Mouse (Mus musculus) megakaryocyte, embryonic 14.5 days (primary cell): ENCODE measurements around the gene Cacnb1. TPM values are rescaled to one million over a fixed set of nuclear protein-coding genes. Genes with fewer than 3 reads are reported as not detected.

Experiments
- H3K27me3 ChIP-seq: replicated peaks from 2 replicates; pipeline ENCODE3; 2012; ENCODE audit warnings: inconsistent platforms
- H3K36me3 ChIP-seq: replicated peaks from 2 replicates; pipeline ENCODE3; 2012; ENCODE audit warnings: low read length, inconsistent platforms, mixed read lengths
- H3K4me1 ChIP-seq: 2 replicates; pipeline ENCODE4 v1.6.1; 2012; ENCODE audit warnings: inconsistent platforms
- H3K4me3 ChIP-seq: replicated peaks from 2 replicates; pipeline ENCODE3; 2012; ENCODE audit warnings: moderate library complexity, mild to moderate bottlenecking, inconsistent platforms
- H3K9me3 ChIP-seq: 2 replicates; pipeline ENCODE4 v1.6.1; 2012; ENCODE audit warnings: inconsistent platforms
- FLI1 ChIP-seq: IDR thresholded peaks from 2 replicates; pipeline ENCODE4 v1.6.1; 2012; ENCODE audit warnings: low read length, inconsistent platforms, mixed read lengths
- GATA1 ChIP-seq: IDR thresholded peaks from 3 replicates; pipeline ENCODE4 v1.6.1; 2012; ENCODE audit warnings: mixed read lengths, low read length, inconsistent platforms, borderline replicate concordance
- polyA plus RNA-seq: library from polyadenylated mRNA; stranded (reverse); fragments of >175 nt; gene quantifications from 2 replicates; pipeline ENCODE4 v1.2.3, GENCODE M21; 2012; ENCODE audit warnings: low replicate concordance; ENCODE audit not compliant: insufficient read depth

The Cacnb1 gene
- polyA plus RNA-seq, 1 experiment: 2.8 TPM

DNA sequence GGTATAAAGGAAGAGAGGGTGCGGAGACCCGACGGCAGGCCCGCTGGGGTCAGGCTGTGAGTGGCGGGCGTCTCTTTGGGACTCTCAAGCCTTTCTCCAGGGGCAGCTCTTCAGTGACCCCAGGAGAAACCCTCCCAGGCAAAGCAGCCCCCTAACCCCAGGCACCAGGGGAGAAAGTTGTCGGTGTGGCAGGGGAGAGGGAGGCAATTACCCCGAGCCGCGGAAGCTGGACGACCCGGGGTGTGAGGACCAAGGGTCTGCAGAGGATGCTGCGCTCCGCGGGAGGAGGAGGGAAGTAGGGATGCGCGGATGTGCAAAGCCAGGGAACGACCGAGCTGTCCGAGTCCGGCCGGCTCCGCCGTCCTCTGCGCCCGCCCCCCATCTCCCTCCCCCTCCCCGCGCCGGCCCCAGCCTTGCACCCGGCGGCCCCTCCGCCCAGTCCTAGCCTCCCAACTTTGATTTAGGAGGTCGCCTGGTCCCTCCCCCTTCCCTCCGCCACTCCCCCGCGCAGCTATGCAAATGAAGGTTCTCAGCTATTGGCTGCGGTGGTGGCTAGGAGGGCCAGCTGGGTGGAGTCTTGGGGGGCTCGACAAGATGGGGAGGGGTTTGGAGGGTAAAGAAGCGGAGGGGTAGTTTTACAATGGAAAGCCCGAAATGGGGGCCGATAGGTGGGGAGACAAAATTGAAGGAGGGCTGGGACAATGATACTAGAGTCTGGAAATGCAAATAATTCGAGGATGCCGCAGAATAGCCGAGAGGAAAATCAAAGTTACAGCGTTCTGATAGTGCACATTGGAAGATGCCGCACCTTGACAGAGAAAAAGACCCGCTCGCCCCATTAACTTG lies 30.4 kb upstream of the Cacnb1 start, which contains the start of gene Stac2:
Gene Stac2 (minus strand): TSS at position 474 of the 846 bp plus-strand sequence.
- peaks cover 34% of the 10 kb centered on the region for H3K4me1 ChIP-seq
- no peaks in the 10 kb centered on the region for H3K36me3 ChIP-seq
- peak within 1 kb of the TSS; percentile 82 for H3K4me3 ChIP-seq
- H3K27me3 ChIP-seq: peaks cover 92% of the 10 kb centered on the region
- H3K9me3 ChIP-seq: no peaks in the 10 kb centered on the region
- no peak for TF ChIP-seq FLI1
- no peak for TF ChIP-seq GATA1

DNA sequence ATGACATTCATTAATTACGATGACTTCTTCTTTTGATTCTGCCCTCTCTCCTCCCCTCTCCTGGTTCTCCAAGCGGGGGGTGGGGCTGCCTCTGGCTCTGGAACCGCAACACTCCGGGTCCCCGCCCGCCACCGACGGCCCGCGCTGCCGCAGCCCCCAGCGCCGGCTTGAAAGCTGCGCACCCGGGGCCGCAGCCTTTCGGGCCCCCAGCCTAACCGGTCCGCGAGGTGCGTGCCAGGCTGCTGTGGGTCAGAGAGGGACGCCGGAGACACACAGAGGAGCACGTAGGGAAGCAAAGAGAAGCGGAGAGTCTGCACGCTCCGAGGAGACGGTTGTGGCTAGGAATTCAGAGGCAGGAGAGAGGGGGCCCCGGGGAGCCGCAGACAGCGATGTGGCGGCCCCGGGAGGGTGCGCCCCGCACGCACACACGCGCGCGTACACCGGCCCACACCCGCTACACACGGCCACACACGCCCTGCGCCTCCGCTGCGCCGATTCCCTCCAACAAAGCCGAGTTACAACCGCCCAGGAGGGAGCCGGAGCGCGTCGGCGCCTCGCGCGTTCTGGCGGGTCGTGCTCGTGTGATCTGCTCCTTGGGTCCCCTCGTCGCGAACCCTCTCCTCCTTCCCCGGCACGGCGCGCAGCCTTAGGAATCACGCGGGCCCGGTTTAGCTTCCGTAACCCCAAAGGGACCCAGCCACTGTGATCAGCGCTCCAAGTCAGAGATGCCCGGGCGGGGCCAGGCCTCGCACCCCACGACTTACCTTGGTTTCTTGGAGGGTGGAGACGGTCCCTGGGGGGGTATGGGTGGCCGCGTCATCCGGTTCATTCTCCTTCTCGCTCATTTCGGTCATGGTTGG lies 29.5 kb upstream of the Cacnb1 start:
- no peak for TF ChIP-seq GATA1
- TF ChIP-seq FLI1: no peak
- H3K4me1 ChIP-seq: peaks cover 32% of the 10 kb centered on the region
- peak overlapping the region; percentile 82 for H3K4me3 ChIP-seq
- peaks cover 93% of the 10 kb centered on the region for H3K27me3 ChIP-seq
- no peaks in the 10 kb centered on the region for H3K9me3 ChIP-seq
- H3K36me3 ChIP-seq: no peaks in the 10 kb centered on the region

DNA sequence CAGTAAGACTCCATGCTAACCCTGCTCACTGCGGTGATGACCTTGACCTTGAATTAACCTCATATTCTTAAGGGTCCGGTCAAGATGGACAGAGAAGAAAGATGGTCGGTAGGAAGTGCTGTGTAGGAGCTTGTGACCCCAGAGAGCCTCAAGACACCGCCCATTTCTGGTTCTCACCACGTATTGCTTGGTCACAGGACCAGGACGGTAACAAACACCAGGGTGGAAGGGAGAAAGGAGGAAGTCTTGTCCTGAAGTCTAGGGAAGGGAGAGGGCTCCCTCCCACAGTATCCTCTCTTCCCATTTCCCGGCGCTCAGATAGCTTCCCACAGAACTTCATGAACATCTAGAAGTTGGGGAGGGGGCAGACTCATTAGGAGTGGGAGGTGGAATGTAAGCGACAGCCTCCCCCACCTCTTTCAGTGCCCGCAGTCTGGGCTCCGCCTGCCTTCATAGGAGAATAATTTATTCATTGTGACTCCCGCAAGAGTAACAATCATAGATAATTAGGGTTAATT lies 28.8 kb upstream of the Cacnb1 start:
- peak overlapping the region; percentile 82 for H3K4me3 ChIP-seq
- no peak for TF ChIP-seq FLI1
- no peaks in the 10 kb centered on the region for H3K9me3 ChIP-seq
- no peaks in the 10 kb centered on the region for H3K36me3 ChIP-seq
- H3K4me1 ChIP-seq: peaks cover 31% of the 10 kb centered on the region
- peaks cover 90% of the 10 kb centered on the region for H3K27me3 ChIP-seq

DNA sequence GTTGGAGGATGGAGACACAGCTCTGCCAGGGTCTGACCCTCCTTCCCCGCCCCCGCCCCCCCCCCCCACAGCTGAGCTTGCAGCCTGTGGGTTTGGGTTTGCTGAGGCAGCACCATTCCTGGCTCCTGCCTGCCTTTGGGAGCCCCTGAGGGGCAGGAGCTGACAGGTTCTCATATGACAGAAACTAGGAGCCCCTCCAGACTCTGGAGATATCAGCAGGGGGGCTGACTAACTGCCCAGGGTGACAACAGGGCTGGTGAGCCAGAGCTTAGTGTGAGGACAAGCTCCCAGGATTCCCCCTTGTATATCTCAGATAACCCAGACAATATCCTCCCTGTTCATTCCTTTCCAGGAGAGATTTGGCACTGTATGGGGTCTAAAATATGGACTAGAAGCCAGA lies 28.1 kb upstream of the Cacnb1 start:
- Histone ChIP-seq H3K4me1 (peaks cover 31% of the 10 kb centered on the region), H3K27me3 (peaks cover 92% of the 10 kb centered on the region), H3K9me3 (no peaks in the 10 kb centered on the region), H3K4me3 (no peak overlapping the region), H3K36me3 (no peaks in the 10 kb centered on the region)
- TF ChIP-seq GATA1: no peak
- TF ChIP-seq FLI1: no peak

DNA sequence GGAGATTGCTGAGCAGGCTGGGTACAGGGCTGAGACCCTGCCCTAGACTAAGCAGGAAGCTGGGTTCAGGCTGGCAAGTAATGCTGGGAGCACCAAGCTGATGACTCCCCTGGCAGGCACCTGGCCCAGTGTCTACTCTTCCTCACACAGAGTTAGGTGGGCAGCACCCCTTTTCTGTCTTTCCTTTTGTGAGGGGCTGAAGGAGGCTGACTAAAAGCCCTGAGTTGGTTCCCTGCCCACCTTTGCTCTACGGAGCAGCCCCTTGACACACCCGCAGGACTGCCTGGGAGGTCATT lies 27.6 kb upstream of the Cacnb1 start:
- Histone ChIP-seq H3K36me3 (no peaks in the 10 kb centered on the region), H3K9me3 (0 out of 2 replicates have a peak, but pooled peaks cover 3% of the 10 kb centered on the region), H3K27me3 (peaks cover 91% of the 10 kb centered on the region), H3K4me1 (peaks cover 31% of the 10 kb centered on the region), H3K4me3 (no peak overlapping the region)
- TF ChIP-seq GATA1 (no peak), FLI1 (no peak)

DNA sequence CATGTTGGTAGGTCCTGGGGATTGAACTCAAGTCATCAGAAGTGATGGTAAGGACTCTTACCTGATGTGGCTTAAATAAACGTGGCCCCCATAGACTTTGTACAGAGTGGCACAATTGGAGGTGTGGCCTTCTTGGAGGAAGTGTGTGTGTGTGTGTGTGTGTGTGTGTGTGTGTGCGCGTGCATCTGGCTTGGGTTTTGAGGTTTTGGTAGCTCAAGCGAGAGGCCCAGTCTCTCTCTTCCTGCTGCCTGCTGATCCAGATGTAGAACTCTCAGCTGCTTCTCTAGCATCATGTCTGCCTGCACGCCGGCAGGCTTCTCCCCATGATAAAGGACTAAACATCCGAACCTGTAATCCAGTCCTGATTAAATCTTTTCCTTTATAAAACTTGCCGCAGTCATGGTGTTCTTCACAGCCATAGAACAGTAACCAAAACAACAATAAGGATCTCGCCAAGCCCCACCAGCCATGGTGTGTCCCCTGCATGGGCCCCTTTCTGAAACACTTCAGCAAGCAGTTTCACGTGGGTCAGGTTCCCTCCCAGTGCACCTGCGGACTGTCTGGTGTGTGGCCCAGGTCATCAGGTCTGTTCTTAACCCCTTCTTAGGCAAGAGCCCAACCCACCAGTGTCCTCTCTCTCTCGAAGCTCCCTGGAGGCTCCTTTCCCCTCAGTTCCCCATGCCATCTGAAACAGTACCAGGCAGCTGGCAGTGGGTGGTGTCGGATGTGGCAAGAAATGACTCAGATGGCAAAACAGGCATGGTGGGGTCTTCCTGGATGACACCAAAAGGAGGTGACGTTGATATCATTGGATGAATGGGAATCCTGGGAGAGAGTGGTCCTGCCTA lies 27.1 kb upstream of the Cacnb1 start:
- H3K27me3 ChIP-seq: peaks cover 88% of the 10 kb centered on the region
- no peak for TF ChIP-seq GATA1
- no peak for TF ChIP-seq FLI1
- 0 out of 2 replicates have a peak, but pooled peaks cover 4% of the 10 kb centered on the region for H3K9me3 ChIP-seq
- H3K36me3 ChIP-seq: no peaks in the 10 kb centered on the region
- no peak overlapping the region for H3K4me3 ChIP-seq
- peaks cover 31% of the 10 kb centered on the region for H3K4me1 ChIP-seq

DNA sequence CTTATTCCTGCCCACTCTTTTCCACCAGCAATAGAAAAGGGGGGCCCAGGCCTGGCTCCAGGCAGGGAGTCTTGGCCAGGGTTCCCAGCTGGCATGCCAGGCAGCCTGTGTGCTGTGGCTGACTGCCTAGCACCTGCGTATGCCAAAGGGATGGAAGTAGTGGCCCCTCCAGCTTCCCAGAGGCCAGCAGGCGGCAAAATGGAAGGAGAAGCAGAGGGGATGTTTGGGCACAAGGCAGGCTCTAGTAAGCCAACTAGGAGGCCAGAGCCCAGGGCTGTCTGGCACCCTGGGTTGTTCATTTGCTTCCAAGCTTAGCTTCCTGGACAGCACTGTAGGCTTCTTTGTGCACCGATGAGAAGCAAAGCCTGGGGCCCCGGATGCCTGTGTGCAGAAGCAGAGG lies 24.9 kb upstream of the Cacnb1 start:
- no peaks in the 10 kb centered on the region for H3K36me3 ChIP-seq
- H3K27me3 ChIP-seq: peaks cover 83% of the 10 kb centered on the region
- TF ChIP-seq FLI1: no peak
- TF ChIP-seq GATA1: no peak
- H3K4me3 ChIP-seq: no peak overlapping the region
- H3K9me3 ChIP-seq: 0 out of 2 replicates have a peak, but pooled peaks cover 4% of the 10 kb centered on the region
- peaks cover 29% of the 10 kb centered on the region for H3K4me1 ChIP-seq

DNA sequence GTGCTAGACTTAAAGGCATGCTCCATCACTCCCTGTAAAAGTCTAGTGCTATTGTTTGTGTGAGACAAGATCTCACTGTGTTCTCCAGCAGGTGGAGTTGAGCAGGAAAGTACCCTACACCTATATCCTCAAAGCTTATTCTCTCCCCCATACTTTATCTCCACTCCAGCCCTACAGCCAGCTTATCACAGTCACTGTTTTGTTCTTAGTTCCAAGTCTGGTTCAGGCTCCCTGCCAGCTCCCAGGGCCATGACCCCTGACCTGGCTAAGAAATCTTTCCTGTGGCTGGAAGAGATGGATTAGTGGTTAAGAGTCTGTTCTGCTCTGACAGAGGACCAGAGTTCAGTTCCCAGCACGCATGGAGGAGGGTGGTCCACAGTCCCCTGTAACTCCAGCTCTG lies 23.6 kb upstream of the Cacnb1 start:
- TF ChIP-seq FLI1: no peak
- no peak for TF ChIP-seq GATA1
- no peaks in the 10 kb centered on the region for H3K36me3 ChIP-seq
- H3K4me3 ChIP-seq: no peak overlapping the region
- H3K9me3 ChIP-seq: 0 out of 2 replicates have a peak, but pooled peaks cover 4% of the 10 kb centered on the region
- H3K27me3 ChIP-seq: peaks cover 77% of the 10 kb centered on the region
- H3K4me1 ChIP-seq: peaks cover 20% of the 10 kb centered on the region

DNA sequence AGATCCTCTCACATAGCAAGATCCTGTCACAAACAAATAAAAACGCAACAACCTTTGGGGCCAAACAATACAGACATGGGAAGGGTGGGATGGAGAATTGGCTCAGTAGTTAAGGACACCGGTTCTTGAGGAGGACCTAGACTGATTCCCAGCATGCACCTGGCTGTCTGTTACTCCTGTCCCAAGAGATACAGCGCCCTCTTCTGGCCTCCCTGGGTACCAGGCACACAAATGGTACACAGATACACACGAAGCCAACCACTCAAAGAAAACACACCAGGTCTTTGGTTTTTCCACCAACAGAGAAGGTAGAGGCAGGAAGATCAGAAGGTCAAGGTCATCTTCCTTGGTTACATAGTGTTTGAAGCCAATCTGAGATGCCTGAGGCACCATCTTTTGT lies 22.8 kb upstream of the Cacnb1 start:
- Histone ChIP-seq H3K27me3 (peaks cover 74% of the 10 kb centered on the region), H3K4me3 (no peak overlapping the region), H3K9me3 (0 out of 2 replicates have a peak, but pooled peaks cover 4% of the 10 kb centered on the region), H3K4me1 (peaks cover 19% of the 10 kb centered on the region), H3K36me3 (no peaks in the 10 kb centered on the region)
- no peak for TF ChIP-seq GATA1
- no peak for TF ChIP-seq FLI1
